Mouse (Mus musculus): Measurements from ENCODE around the gene Dpysl4.

DNA sequence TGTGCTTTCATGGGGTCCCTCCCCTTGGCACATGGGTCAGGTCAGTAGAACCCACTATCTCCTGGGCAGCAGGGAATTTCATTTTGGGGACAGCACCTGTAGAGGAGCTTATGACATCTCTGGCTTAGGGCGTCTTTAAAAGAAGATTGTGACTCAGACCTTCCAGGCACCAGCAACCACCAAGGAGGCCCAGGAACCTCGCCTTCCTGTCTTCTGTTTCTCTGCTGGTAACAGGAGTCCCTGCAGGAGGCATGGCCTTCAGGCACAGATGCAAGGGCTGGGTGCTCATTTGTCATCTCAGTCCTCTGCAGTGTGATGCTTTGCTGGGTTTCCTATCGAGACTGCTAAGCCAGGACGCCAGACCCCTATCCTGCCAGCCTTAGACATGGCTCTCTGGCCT, 43.2 kb downstream of the Dpysl4 start:
- TF ChIP-seq CTCF (IDR thresholded peaks at IDR 0.05; ENCODE audit: extremely low read depth, insufficient read depth, insufficient read length, insufficient replicate concordance) (no peak), POLR2A (IDR thresholded peaks at IDR 0.05; ENCODE audit: low read depth, low read length) (no peak)
